Mouse (Mus musculus): ENCODE measurements around the gene Themis2.
"Not testable (repeated sequence)": the region's sequence is repeated elsewhere in the genome, so short reads cannot be mapped to it uniquely, and the experiment has no call there.

Gene Themis2

GRCm38 (mm10) chr4:132749258-132749982 is 46.8 kb downstream of the Themis2 start:
- no peak for DNase-seq

GRCm38 (mm10) chr4:132748778-132749177 is 47.4 kb downstream of the Themis2 start:
- no peak for DNase-seq

- DNase-seq: peak; percentile 40
Measured at GRCm38 (mm10) chr4:132747664-132748259, 48.4 kb downstream of the Themis2 start.

GRCm38 (mm10) chr4:132746911-132747517 is 49.2 kb downstream of the Themis2 start:
- no peak for DNase-seq

GRCm38 (mm10) chr4:132743992-132744911 is 51.9 kb downstream of the Themis2 start:
- no peak for DNase-seq

- DNase-seq: no peak
Measured at GRCm38 (mm10) chr4:132741491-132741890, 54.7 kb downstream of the Themis2 start.

- not testable (repeated sequence) for DNase-seq
Measured at GRCm38 (mm10) chr4:132737154-132737553, 59.0 kb downstream of the Themis2 start.

GRCm38 (mm10) chr4:132735894-132736293 is 60.3 kb downstream of the Themis2 start:
- DNase-seq: no peak

- no peak for DNase-seq
Measured at GRCm38 (mm10) chr4:132735389-132735788, 60.8 kb downstream of the Themis2 start.

- no peak for DNase-seq
Measured at GRCm38 (mm10) chr4:132734766-132735165, 61.4 kb downstream of the Themis2 start.

- no peak for DNase-seq
Measured at GRCm38 (mm10) chr4:132733071-132733770, 63.0 kb downstream of the Themis2 start.

GRCm38 (mm10) chr4:132732148-132732684 is 64.0 kb downstream of the Themis2 start, which contains the start of gene Xkr8:
Xkr8 (minus strand) TSS chr4:132732546.
- DNase-seq: peak; percentile 89
